Mouse (Mus musculus) cerebellum, adult 11 months (tissue): ENCODE data around the gene Mfrp.

Experiments used
- DNase-seq: peaks from one replicate; pipeline ENCODE4 v3.0.0; 2022

The Mfrp gene

GRCm38 (mm10) chr9:44078955-44079756 lies 22.4 kb upstream of the Mfrp start:
- DNase-seq: peak; percentile 95

GRCm38 (mm10) chr9:44079997-44080780 lies 21.3 kb upstream of the Mfrp start:
- DNase-seq: peak; percentile 25

GRCm38 (mm10) chr9:44080953-44081352 lies 20.6 kb upstream of the Mfrp start:
- DNase-seq: peak; percentile 43

- DNase-seq: peak; percentile 7
Observed at GRCm38 (mm10) chr9:44081581-44081980, 19.9 kb upstream of the Mfrp start.

GRCm38 (mm10) chr9:44082266-44082665 lies 19.3 kb upstream of the Mfrp start:
- peak; percentile 16 for DNase-seq

- DNase-seq: peak; percentile 46
Observed at GRCm38 (mm10) chr9:44083392-44084121, 18.0 kb upstream of the Mfrp start.

GRCm38 (mm10) chr9:44084236-44084635 lies 17.3 kb upstream of the Mfrp start:
- no peak for DNase-seq

GRCm38 (mm10) chr9:44084659-44085229 lies 16.8 kb upstream of the Mfrp start:
- peak; percentile 95 for DNase-seq

- DNase-seq: peak; percentile 47
Observed at GRCm38 (mm10) chr9:44085276-44085675, 16.3 kb upstream of the Mfrp start.

- peak; percentile 92 for DNase-seq
Observed at GRCm38 (mm10) chr9:44085741-44086665, 15.5 kb upstream of the Mfrp start.

GRCm38 (mm10) chr9:44086960-44087359 lies 14.6 kb upstream of the Mfrp start:
- no peak for DNase-seq

- peak; percentile 52 for DNase-seq
Observed at GRCm38 (mm10) chr9:44087761-44088455, 13.6 kb upstream of the Mfrp start.

- DNase-seq: no peak
Observed at GRCm38 (mm10) chr9:44088877-44089608, 12.5 kb upstream of the Mfrp start.

- DNase-seq: peak; percentile 86
Observed at GRCm38 (mm10) chr9:44093612-44094503, 7.7 kb upstream of the Mfrp start.

- DNase-seq: no peak
Observed at GRCm38 (mm10) chr9:44094737-44095136, 6.8 kb upstream of the Mfrp start.

GRCm38 (mm10) chr9:44095781-44096180 lies 5.7 kb upstream of the Mfrp start:
- DNase-seq: no peak

GRCm38 (mm10) chr9:44096536-44096935 lies 5.0 kb upstream of the Mfrp start:
- DNase-seq: no peak

- no peak for DNase-seq
Observed at GRCm38 (mm10) chr9:44104881-44105280, 3.4 kb downstream of the Mfrp start.

GRCm38 (mm10) chr9:44105781-44106180 lies 4.3 kb downstream of the Mfrp start:
- DNase-seq: no peak
